Mouse (Mus musculus) hindbrain, embryonic 11.5 days (tissue): ENCODE results near the gene Gm45713. TPM values are rescaled to one million over a fixed set of nuclear protein-coding genes. Genes with fewer than 3 reads are reported as not detected.
"Not testable (repeated sequence)": the region's sequence is repeated elsewhere in the genome, so short reads cannot be mapped to it uniquely, and the experiment has no call there.

Experiments
- ATAC-seq: fragments of 200-750 bp; cut with Nextera tagmentation; 2 replicates; pipeline ENCODE4 v1.8.0; 2017; ENCODE audit warnings: mild to moderate bottlenecking, moderate TSS enrichment, moderate library complexity; ENCODE audit not compliant: low FRiP score
- DNase-seq: peaks from one replicate; pipeline ENCODE4 v3.0.0-alpha.2; 2015; ENCODE audit warnings: low spot score
- H3K27ac ChIP-seq: fragments of 300-500 bp; sonication (generic); 2 replicates; pipeline ENCODE4 v1.5.1; 2014; ENCODE audit warnings: mild to moderate bottlenecking, low read depth, low read length
- H3K27me3 ChIP-seq: fragments of 300-500 bp; sonication (generic); 2 replicates; pipeline ENCODE4 v1.6.1; 2014; ENCODE audit warnings: mild to moderate bottlenecking, low read length, moderate library complexity, mixed read lengths; ENCODE audit not compliant: control insufficient read depth, insufficient read depth
- H3K36me3 ChIP-seq: fragments of 300-500 bp; sonication (generic); 2 replicates; pipeline ENCODE4 v1.6.1; 2014; ENCODE audit warnings: mild to moderate bottlenecking, low read length, moderate library complexity, mixed read lengths; ENCODE audit not compliant: control insufficient read depth, insufficient read depth
- H3K4me1 ChIP-seq: fragments of 300-500 bp; sonication (generic); replicated peaks from 2 replicates; pipeline ENCODE4 v1.6.1; 2014; ENCODE audit warnings: low read length, mixed read lengths; ENCODE audit not compliant: control insufficient read depth, insufficient read depth
- H3K4me2 ChIP-seq: fragments of 300-500 bp; sonication (generic); replicated peaks from 2 replicates; pipeline ENCODE4 v1.6.1; 2014; ENCODE audit warnings: mild to moderate bottlenecking, low read depth, low read length
- H3K4me3 ChIP-seq: fragments of 300-500 bp; sonication (generic); 2 replicates; pipeline ENCODE4 v1.5.1; 2014; ENCODE audit warnings: low read depth, low read length
- H3K9ac ChIP-seq: fragments of 300-500 bp; sonication (generic); 2 replicates; pipeline ENCODE4 v1.6.1; 2014; ENCODE audit warnings: low read depth, low read length
- H3K9me3 ChIP-seq: fragments of 300-500 bp; sonication (generic); 2 replicates; pipeline ENCODE4 v1.6.1; 2016; ENCODE audit warnings: low read length; ENCODE audit not compliant: control insufficient read depth
- WGBS: fragments of 180-500 bp; shearing (Covaris S2); extraction: QIAGEN DNeasy Blood & Tissue Kit; methylation state at CpG from one replicate; pipeline ENCODE4 v1.1.7; 2014; 5-methylcytosine and 5-hydroxymethylcytosine counted together
- polyA plus RNA-seq: library from polyadenylated mRNA; unstranded; fragments of >200 nt; fragmentation: Nextera tagmentation; extraction: Ambion mirVana; gene quantifications from 2 replicates; pipeline ENCODE4 v1.2.1, GENCODE M21; 2014

Gene Gm45713
- polyA plus RNA-seq, 1 experiment from 2014 or later, result not detected

DNA sequence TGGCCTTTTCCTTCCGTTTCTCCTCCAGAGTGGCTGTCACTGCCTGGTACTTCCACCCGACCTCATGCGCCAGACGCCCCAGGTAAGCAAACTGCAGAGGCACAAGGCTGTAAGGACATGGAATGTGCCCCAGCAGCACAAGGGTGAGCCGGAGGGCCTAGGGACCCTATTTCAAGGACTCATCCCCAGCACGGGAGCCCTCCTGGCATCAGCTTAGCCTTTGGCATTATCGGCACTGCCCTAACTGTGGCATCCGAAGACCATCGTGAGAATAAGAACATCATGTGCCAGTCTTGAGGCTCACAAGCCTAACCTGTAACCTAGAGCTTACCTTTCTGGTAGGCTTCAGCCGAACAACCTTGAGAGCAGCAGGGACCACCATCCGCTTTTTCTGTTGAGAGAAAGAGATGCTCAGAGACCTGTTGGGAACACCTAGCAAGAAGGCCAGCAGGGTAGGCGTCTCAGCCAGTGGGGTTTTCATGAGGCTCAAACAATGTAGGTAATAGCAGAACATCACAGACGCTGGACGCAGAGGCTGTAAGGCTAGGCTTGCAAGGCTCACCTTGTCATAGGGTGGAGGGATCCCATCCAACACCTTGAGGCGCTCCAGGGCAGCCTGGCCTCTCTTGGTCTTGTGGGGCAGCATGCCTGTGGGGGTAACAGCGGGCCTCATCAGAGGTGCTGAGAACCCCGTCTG is 9.7 kb downstream of the Gm45713 start:
- no peak for DNase-seq
- H3K4me3 ChIP-seq, result peak overlapping the region; percentile 99; the same call in 1 of the 2 replicates
- H3K27me3 ChIP-seq, result no peaks in the 10 kb centered on the region
- H3K4me1 ChIP-seq, result peaks cover 8% of the 10 kb centered on the region
- peak overlapping the region; percentile 93 for H3K4me2 ChIP-seq
- 78% methylated on average over 17 of the region's 17 CpGs for WGBS
- no peaks in the 10 kb centered on the region for H3K9me3 ChIP-seq
- ATAC-seq, result no peak
- H3K36me3 ChIP-seq, result peaks cover 35% of the 10 kb centered on the region
- peak overlapping the region; percentile 100; the same call in 1 of the 2 replicates for H3K9ac ChIP-seq
- peak overlapping the region; percentile 84; the same call in 1 of the 2 replicates for H3K27ac ChIP-seq

DNA sequence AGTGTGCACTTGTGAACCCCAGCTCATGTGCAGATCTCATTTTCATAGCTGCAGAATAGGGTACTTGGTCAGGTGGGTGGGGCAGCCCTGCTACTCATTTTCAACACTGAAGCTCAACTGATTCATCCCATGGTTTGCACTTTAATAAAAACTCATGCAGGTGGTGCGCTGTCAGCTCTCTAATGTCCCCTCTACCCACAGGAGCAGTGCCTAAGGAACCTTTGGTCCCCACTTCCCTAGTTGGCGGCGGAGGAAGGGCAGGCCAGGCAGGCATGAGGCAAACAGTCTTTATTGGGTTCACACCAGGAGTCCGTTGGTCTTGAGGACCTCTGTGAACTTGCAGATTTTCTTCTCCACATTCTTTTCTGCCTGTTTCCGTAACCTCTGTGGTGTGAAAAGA is 10.4 kb downstream of the Gm45713 start:
- peaks cover 39% of the 10 kb centered on the region for H3K36me3 ChIP-seq
- H3K4me1 ChIP-seq, H3K4me2 ChIP-seq, H3K9me3 ChIP-seq, H3K27ac ChIP-seq, H3K27me3 ChIP-seq, DNase-seq, ATAC-seq, H3K9ac ChIP-seq: not testable (repeated sequence)
- H3K4me3 ChIP-seq, result peak overlapping the region; percentile 6; the same call in 1 of the 2 replicates
- 61% methylated on average over 5 of the region's 5 CpGs for WGBS

DNA sequence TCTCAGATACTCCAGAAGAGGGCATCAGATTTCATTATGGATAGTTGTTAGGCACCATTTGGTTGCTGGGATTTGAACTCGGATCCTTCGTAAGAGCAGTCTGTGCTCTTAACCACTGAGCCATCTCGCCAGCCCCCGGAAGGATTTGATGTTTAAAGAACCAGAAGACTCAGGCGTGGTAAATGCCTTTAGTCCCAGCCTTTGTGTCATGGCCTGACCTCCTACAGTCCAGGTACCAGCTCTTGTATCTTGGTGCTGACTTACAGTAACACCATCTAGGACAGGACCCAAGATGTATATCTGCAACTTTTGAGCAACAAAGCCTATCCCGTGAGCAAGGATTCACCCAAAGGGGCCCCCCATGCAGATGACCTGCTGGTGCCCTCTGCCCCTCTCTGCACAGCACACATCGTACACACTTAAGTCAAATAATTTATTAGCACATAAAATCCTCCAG is 10.9 kb downstream of the Gm45713 start:
- Histone ChIP-seq H3K27ac (0 out of 2 replicates have a peak overlapping the region, but pooled peaks have one; percentile 19), H3K9ac (no peak overlapping the region), H3K36me3 (peaks cover 40% of the 10 kb centered on the region), H3K4me1 (peaks cover 8% of the 10 kb centered on the region), H3K4me2 (no peak overlapping the region), H3K9me3 (no peaks in the 10 kb centered on the region), H3K27me3 (no peaks in the 10 kb centered on the region), H3K4me3 (0 out of 2 replicates have a peak overlapping the region, but pooled peaks have one; percentile 6)
- DNase-seq (peak; percentile 64), ATAC-seq (no peak)
- WGBS, result 20% methylated on average over 7 of the region's 7 CpGs

DNA sequence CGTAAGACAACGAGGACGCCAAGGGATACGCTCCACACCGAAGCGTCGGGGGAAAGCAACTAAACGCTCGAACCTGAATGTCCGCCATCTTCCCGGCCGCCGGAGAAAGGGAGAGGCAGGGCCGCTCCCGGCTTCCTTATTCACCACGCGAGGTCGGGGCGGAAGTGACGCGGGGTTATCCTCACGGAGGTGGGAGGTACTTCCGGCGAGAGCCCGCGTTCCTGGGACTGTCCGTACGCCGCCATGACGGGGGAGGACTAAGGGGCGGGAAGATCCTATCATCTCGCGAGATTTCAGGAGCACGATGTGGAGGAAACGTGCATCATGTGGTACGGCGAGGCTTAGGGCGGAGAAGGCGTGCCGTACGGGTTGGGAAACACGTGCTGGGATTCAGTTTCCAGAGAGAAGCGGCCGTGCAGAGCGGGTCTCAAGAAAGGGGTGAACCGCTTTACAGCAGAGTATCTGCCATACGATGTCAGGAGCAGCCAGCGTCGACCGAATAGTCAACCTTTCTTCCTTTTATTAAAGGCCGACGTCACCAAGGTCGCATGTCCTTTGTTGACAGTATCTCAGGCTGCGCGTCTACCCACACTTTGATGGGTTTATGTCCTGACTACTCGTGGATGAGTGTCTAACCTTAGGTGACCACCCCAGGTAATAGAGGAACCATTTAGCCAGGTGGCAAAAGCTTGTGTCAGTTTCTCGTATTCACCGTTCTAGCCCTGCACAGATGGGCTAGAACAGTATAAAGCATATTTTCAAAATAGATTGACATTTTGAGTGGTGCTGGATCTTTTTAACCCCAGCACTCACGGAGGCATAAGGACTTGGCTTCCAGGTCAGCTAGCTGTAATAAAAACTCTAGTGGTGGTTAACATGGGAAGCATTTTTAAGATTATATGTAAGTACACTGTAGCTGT is 11.5 kb downstream of the Gm45713 start, which contains the start of gene Rps11:
Gene Rps11 (minus strand): TSS at position 216 of the 920 bp plus-strand sequence.
- Histone ChIP-seq H3K9me3 (no peaks in the 10 kb centered on the region), H3K36me3 (peaks cover 47% of the 10 kb centered on the region), H3K9ac (peak within 1 kb of the TSS; percentile 83), H3K4me1 (peaks cover 8% of the 10 kb centered on the region), H3K27ac (peak within 1 kb of the TSS; percentile 87), H3K4me2 (peak within 1 kb of the TSS; percentile 83), H3K4me3 (peak within 1 kb of the TSS; percentile 69), H3K27me3 (no peaks in the 10 kb centered on the region)
- peak; percentile 100 for DNase-seq
- under 1% methylated on average over 59 of the region's 59 CpGs for WGBS
- peak; percentile 82 for ATAC-seq

DNA sequence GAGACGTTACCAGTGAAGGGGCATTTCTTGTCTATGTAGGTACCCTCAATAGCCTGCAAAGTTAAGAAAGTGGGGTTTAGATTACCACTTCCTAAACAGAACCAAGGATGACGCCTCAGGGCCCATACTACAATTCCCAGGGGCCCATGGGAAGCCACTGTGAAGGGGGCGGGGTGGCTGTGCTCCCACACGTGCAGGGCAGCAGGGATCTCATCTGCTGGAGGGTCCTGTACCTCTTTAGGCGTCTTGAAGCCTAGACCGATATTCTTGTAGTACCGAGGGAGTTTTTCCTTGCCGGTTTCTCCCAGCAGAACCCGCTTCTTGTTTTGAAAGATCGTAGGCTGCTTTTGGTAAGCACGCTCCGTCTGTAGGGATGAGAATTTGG is 12.9 kb downstream of the Gm45713 start:
- H3K36me3 ChIP-seq, result peaks cover 47% of the 10 kb centered on the region
- peak overlapping the region; percentile 83 for H3K4me2 ChIP-seq
- ATAC-seq (no peak), DNase-seq (no peak)
- H3K9me3 ChIP-seq, result no peaks in the 10 kb centered on the region
- H3K4me3 ChIP-seq, result peak overlapping the region; percentile 69
- peaks cover 8% of the 10 kb centered on the region for H3K4me1 ChIP-seq
- 30% methylated on average over 12 of the region's 12 CpGs for WGBS
- H3K27me3 ChIP-seq, result no peaks in the 10 kb centered on the region
- no peak overlapping the region for H3K27ac ChIP-seq
- H3K9ac ChIP-seq, result peak overlapping the region; percentile 83

DNA sequence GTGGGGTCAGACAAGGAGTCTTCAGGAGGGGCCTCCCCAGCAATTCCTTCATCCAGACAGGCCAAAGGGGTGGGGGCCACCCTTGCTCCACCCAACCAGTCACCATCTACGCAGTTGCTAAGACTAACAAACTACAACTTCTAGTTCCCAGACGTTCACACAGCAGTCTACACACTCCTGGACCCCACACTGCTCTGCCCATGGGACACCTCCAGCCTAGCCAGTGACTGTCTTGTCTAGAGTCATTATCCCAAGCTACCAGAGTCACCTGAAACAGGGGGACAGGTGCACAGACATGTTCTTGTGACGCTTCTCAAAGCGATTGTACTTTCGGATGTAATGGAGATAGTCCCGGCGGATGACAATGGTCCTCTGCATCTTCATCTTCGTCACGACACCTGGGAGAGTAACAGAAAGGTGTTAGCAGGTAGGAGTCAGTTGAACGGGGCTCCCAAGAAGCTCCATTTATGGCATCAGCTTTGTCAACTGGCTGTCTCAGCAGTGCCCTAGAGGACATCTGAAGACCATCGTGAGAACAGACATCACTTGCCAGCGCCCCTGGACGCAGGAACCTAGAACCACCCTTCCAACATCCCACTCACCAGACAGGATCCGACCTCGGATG is 13.4 kb downstream of the Gm45713 start:
- peak overlapping the region; percentile 69 for H3K4me3 ChIP-seq
- H3K9me3 ChIP-seq, result no peaks in the 10 kb centered on the region
- WGBS, result 87% methylated on average over 15 of the region's 15 CpGs
- peak overlapping the region; percentile 83 for H3K9ac ChIP-seq
- H3K36me3 ChIP-seq, result peaks cover 47% of the 10 kb centered on the region
- H3K27me3 ChIP-seq, result no peaks in the 10 kb centered on the region
- peaks cover 8% of the 10 kb centered on the region for H3K4me1 ChIP-seq
- peak overlapping the region; percentile 83 for H3K4me2 ChIP-seq
- ATAC-seq (no peak), DNase-seq (no peak)
- H3K27ac ChIP-seq, result no peak overlapping the region

DNA sequence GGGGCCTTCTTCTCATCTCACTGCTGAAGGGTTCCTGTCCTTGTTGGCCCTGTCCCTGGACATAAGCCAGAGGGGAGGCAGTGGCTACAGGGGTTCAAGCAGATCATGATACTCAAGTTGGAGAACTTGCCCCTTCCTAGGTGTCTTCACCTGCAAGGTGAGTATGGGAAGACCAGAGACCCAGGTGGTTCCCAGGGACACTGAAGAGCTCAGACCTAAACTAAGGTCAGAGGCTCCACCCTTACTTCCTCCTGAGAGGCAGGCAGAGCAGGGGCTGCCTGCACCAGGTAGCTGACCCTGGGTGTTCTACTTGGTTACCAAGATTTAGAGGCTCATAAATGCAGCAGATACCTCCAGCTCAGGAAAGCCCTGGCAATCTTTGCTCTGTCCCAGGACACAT is 14.1 kb downstream of the Gm45713 start:
- H3K4me3 ChIP-seq, result 0 out of 2 replicates have a peak overlapping the region, but pooled peaks have one; percentile 2
- peaks cover 43% of the 10 kb centered on the region for H3K36me3 ChIP-seq
- H3K27ac ChIP-seq, result no peak overlapping the region
- H3K9me3 ChIP-seq, result no peaks in the 10 kb centered on the region
- ATAC-seq (no peak), DNase-seq (no peak)
- no peak overlapping the region for H3K4me2 ChIP-seq
- H3K9ac ChIP-seq, result no peak overlapping the region
- no peaks in the 10 kb centered on the region for H3K27me3 ChIP-seq
- peaks cover 5% of the 10 kb centered on the region for H3K4me1 ChIP-seq

DNA sequence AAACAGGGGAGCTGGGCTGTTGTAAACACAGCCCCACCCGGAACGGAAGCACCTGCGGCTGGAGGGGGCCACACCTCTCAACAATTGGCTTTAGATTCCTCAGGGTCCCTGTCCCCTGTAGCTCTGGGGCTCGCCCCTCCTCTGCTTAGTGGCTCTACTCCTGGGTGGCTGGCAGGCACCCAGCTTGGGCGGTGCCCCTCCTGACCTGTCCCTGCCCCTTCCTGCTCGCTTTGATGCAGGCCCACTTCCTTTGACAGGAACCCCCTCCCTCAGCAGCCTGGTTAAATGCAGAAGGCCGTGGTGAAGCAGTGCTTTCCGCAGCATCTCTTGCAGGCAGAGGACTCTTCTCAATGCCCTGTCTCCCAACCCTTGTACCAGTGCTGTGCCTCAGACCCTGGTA is 14.6 kb downstream of the Gm45713 start:
- Histone ChIP-seq H3K4me2 (no peak overlapping the region), H3K27ac (no peak overlapping the region), H3K27me3 (no peaks in the 10 kb centered on the region), H3K4me3 (no peak overlapping the region), H3K9me3 (no peaks in the 10 kb centered on the region), H3K9ac (no peak overlapping the region), H3K36me3 (peaks cover 37% of the 10 kb centered on the region), H3K4me1 (peaks cover 3% of the 10 kb centered on the region)
- ATAC-seq, result no peak
- DNase-seq, result no peak
- 79% methylated on average over 7 of the region's 8 CpGs for WGBS
